Mouse (Mus musculus) urinary bladder, adult 18-20 months (tissue): ENCODE results near the gene Csde1.
A peak's percentile ranks its signal among the peaks of the same experiment; 100 is the strongest.

Source experiments
- DNase-seq, 2 experiments: peaks; one replicate each; pipeline ENCODE4 v3.0.0; 2022; ENCODE audit warnings: low spot score in 2 of 2, mixed read lengths in 2 of 2

Csde1 gene

DNA sequence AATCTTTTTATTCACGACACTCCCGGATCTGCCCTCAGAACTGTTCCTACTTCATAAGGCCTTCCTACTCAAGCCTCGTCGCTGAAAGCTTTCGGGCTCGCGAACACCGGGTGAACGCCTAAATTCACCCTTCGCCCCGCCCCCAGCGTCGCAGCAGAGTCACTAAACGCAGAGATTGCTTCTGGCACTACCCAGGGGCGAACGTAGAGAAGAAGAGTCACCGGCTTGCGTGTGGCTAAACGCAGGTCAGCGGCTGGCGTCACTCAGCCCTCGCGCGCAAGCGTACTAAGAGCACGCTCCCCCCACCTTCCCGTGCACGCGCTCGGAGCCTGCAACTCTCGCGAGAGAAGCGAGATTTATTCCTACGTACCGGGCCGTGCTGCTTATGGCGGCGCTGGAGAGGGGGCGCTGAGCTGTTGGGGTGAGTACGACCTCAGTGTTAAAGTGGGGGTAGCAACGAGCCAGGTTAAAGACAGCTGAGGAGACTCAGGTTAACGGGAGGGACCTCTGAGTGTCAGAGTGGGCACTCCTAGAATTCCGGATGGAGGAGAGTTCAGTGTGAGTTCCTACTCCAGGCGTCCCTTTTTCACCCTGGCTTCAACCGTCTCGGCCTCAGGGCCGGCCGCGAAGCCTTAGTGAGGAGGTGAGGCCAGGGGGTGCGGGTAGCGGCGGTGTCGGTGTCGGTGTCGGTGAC is at the start of gene Csde1:
Gene Csde1 (plus strand): TSS at position 178 of the 694 bp plus-strand sequence.
- DNase-seq: peak; percentile 92 to 95

DNA sequence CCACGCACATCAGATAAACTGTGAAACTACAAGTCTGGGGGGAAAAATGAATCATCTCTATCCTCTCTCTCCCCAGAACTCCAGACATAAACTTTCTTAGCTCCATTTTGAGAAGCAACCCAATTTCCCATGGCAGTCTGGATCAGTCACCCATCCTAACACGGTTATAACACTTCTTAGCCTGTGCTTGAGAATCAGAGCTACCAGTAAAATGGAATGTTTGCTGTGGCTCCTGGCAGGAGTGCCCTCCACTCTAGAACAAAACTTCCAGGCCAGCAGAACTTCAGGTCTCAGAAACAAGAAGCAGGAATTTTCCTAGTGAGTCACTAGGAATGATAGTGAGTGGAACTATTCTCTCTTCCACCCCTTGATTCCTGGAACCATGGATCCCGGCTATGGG is 49.7 kb upstream of the Csde1 start:
- no peak for DNase-seq

DNA sequence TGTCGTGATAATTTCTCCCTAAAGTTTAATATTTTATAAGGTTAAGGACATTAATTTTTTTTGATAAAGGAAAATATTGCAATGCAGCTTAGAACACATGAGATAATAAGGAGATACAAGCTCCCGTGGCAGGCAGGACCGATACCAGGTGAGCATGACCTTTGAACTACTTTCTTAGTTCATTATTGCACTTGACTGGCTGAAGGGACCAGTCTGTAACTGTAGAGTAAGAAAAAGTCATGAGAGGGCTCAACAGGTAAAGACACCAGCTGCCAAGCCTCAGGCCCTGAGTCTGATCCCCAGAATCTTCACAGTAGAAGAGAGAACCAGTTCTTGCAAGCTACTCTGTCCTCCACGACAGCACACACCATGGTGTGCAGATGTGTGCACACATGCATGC is 43.3 kb upstream of the Csde1 start:
- DNase-seq: no peak

DNA sequence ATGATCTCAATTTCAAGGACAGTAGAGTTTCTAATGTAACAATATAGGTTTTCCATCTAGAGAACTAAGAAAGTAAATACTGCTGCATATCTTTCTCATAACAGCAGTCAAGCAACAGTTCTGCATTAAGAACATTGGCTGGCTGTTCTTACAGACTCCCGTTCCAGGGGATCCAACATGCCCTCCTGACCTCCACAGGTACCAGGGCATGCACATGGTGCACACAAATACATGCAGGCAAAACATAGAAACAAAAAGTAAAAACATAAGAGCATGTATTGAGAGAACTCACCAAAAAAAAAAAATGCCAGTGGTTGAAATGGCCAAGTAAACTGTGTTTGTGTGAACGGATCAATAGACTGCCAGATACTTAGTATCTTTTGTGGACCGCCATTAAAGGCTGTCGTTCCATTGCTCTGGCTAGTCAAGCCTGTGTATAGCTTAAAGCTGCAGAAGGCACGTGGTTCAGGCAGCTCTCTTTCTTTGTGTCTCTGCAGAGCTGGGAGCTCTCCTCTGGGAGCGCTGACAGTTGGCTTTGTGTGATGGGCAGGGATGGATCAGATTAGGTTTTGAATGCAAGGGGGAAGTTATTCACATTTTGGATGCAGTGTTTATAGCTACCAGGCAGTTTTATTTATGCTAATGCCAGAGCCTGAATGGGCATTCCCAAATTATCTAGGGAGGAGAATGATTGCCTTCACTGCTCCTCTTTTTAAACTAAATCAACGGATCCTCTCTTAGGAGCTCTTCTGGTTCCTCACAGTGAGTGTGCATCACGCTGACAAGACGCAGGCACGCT is 40.5 kb upstream of the Csde1 start:
- no peak for DNase-seq

DNA sequence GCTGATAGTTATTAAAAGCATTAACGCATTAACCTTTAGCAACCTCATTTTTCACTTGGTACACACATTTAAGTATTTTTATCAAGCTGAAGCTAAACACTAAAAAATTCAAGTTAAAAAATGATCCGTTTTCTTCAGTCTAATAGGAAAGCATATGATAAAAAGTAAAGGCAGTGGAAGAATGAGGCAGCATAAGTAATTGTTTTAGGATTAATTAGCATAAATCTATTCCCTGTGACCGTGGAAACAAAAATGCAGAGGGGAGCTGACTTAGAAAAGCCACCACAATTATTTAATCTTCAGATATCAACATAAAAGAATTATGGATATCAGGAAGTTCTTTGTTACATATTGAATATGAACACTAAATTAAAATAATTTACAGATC is 39.9 kb upstream of the Csde1 start:
- DNase-seq: no peak

DNA sequence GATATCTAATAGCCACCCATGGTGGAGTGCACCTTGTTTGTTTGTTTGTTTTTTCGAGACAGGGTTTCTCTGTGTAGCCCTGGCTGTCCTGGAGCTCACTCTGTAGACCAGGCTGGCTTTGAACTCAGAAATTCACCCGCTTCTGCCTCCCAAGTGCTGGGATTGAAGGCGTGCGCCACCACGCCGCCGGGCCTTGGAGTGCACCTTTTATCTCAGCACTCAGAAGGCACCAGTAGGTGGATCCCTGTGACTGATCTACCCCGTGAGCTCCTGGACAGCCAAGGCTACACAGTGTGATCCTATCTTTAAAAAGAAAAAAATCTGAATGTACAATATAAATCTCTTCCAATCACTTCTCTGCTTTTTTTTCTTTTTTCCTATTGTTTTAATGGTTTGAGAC is 29.2 kb upstream of the Csde1 start:
- DNase-seq: no peak

DNA sequence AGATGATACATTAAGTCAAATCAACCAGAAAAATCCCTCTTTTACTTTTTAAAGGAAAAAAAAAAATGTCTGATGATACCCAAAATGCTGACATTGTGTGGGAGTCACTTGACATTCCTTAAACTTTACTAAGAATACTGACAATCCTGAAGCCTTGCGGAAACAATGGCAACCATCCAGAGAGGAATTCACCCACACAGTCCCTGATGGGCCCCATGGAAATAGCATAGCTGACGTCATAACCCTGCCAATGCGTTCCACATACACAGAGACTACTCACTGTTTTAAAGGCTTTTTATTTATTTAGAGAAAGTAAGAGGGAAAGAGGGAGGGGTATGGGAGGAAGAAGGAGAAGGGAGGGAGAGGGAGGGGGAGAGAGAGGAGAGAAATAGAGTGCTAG is 27.3 kb upstream of the Csde1 start:
- DNase-seq: no peak

DNA sequence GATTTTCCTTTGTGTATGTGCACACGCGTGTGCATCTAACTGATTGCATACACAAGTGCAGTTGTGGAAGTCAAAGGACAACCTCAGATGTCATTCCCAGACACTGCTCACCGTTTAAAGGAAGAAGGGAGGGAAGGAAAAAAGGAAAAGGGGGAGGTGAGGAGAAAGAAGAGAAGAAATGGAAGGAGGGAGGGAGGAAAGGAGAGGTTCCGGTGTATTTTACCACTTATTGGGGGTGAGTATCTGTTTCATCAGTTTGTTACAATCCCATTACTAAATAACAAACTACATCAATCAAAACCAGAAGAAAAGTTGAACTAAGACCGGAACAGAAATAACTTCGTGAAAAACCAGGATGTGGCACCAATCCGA is 25.0 kb upstream of the Csde1 start:
- no peak for DNase-seq

DNA sequence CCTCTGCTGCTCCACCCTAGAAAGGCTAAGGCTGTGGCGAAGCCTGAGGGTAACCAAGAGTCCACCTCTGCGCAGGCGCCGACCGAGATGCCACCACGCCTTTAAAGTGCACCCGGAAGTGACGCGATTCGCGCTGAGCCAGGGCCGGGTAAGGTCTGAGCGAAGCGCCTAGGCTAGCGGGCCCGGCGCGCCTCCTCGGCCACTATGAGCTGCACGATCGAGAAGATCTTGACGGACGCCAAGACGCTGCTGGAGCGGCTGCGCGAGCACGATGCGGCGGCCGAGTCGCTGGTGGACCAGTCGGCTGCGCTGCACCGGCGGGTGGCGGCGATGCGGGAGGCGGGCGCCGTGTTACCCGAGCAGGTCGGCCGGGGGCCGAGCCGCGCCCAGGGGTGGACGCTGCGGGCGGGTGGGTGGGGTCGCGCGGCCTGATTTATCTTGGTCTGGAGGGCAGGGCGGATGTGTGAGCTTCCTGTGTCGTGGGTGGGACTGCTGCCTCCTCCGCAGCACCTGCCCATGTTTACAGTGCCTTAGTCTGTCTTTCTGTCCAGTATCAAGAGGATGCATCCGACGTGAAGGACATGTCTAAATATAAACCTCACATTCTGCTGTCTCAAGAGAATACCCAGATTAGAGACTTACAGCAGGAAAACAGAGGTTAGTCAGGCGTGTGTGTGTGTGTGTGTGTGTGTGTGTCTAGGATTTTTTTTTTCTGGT is 24.5 kb upstream of the Csde1 start, which contains the start of gene Sike1:
Gene Sike1 (plus strand): TSS at position 104 of the 717 bp plus-strand sequence.
- DNase-seq: peak; percentile 92 to 93

DNA sequence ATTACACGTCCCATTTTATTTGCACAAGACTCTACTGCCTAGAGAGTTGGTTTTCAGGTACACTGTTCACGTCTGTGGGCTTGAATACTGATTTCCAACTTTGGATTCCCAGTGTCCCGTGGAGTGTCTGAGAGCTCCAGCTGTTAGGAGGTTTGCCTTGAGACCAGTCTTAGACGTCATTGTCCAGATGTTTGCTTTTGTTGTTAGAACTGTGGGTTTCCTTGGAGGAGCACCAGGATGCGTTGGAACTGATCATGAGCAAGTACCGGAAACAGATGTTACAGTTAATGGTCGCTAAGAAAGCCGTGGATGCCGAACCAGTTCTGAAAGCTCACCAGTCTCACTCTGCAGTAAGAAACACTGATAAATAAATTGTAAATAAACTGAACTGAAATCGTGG is 23.2 kb upstream of the Csde1 start:
- no peak for DNase-seq

DNA sequence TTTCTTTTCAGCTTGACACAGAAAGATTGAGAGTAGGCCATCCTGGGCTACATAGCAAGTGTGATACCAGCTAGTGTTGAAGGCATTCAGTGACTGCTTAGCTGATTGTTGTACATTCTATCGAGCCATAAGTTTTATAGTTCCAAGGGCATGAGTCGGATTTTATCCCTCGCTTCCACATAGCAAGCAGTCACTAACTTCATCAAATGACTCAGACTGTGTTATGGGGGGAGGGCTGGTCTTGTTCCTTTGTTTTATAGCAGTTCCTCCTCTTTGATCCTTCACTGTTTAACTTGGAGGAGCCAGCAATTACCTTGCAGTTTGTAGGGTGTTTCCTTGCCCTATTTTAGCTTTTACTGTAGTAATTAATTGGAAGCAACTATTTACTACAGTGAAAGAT is 22.6 kb upstream of the Csde1 start:
- DNase-seq: no peak

DNA sequence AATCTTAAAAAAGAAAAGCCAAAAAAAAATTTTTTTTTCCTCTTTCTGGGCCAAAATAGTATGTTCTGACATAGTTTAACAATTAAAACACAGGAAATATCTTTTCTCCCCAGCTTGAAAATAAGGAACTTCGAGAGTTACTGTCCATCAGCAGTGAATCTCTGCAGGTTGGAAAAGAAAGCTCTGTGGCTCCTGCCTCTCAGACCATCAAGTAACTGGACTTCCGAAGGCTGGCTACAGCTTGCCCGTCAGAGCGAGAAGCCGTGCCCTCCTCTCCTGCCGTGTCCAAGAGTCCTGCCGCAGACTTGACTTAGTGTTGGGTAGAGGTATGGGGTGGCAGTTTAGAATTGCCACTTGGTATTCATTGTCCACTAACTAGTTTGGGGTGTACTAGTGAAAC is 18.6 kb upstream of the Csde1 start:
- DNase-seq: no peak

DNA sequence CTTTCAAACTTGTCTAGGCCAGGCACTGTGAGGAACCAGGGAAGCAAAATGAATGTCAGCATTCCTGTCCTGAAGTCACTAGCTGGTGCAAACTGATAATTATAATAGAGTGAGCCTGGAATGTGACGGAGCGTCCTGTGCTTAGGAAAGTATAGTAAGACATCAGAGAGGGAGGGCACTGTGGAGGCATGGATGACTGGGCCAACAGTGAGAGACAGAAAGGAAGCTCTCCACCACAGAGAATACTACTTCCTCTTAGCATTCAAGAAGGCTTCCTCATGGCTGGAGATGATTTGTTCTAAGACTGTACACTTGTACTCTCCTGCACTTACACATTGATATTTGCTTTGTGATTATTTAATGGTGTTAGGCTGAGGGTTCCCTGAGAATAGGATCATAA is 2.9 kb upstream of the Csde1 start:
- no peak for DNase-seq

DNA sequence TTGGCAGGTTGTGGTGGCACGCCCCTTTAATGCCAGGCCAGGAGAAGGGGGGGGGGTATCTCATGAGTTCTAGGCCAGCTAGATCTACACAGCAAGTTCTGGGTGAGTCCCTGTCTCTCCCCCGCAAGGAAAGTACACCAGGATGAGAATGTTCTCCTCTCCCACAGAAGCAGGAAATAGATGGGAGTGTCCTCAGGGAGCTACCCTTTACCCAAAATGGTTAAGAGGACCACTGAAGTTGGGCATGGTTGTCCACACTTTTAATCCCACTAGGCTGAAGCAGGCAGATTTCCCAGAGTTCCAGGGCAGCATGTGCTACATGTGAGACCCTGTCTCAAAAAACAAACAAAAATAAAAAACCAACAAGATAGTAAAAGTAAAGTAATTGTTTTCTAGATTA is 764 bp upstream of the Csde1 start:
- DNase-seq: no peak

DNA sequence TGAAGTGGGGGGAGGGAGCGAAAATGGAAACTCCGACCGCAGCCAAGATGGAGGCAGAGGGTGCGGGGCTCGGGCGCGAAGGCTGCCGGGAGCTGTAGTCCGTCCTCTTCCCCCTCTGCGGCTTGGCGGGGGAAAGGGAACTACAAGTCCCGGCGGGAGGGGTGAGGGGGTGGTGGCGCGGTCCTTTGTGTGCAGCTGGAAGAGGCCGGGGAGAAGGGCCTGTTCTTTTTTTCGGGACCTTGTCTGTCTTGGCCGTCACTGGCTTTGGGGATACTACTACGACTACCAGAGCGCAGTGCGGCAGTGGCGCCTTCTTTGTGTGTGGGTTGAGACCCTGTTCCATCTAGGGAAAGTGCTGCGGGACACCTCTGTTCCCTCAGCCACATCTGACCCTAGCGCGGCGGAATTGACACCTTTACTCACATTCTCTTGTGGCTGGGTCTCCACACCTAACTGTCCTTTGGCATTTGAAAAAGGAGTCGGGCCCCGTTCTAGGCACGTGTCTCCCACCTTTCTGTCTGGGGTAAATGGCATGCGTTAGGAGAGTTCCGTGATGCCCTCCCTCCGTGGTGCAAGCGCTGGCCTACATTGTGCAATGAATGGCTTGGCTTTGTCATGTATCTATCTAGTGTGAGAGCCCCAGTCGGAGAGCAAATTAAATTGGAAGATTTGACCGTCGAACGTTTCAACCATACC is 865 bp downstream of the Csde1 start:
- DNase-seq: peak; percentile 82

DNA sequence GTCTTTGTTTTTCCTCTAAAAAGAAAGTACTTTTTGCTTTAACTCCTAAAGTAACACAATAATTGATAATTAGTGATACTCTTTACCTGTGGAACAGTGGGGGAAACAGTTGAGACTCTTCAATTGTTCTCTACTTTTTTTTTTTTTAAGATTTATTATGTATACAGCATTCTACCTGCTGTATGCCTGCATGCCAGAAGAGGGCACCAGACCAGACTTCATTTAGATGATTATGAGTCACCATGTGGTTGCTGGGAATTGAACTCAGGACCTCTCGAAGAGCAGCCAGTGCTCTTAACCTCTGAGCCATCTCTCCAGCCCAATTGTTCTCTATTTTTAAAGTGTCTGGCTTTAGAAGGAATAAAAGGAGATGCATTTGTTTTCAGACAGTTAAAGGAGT is 5.9 kb downstream of the Csde1 start:
- DNase-seq: no peak

DNA sequence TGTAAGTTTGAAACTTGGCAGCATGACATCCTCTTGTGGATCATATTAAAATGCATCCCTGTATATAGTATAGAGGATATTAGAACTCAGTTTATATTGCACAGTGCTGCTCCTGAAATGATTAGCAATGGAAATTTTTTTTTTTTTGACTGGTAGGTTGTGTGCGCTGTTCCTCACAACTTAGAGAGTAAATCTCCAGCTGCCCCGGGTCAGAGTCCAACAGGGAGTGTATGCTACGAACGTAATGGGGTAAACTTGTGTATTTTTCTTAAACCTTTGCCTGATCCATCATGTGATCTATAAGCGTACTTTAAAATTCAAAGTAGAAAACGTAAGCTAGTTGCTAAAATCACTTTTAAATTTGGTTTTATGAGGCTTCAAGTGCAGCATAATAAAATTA is 20.1 kb downstream of the Csde1 start:
- DNase-seq: no peak

DNA sequence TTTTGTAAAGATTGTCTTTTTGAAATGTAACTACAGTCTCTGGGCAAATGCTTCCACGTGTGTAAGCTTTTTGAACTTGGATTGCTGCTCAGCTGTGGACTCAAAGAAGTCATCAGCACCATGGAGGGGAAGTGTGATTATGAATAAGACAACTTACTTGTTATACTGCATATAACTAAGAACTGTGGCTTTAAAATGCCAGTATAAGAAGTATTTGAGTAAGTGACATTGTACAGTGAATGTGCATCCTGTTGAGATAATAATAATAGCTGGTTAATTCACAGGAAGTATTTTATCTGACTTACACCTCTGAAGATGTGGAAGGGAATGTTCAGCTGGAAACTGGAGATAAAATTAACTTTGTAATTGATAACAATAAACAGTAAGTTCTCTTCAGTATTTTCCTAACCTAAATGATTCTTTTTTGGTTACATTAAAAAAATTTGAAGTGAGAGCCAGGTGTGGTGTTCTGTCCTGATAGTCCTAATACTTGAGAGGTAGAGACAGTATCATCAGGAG is 20.7 kb downstream of the Csde1 start:
- no peak for DNase-seq

DNA sequence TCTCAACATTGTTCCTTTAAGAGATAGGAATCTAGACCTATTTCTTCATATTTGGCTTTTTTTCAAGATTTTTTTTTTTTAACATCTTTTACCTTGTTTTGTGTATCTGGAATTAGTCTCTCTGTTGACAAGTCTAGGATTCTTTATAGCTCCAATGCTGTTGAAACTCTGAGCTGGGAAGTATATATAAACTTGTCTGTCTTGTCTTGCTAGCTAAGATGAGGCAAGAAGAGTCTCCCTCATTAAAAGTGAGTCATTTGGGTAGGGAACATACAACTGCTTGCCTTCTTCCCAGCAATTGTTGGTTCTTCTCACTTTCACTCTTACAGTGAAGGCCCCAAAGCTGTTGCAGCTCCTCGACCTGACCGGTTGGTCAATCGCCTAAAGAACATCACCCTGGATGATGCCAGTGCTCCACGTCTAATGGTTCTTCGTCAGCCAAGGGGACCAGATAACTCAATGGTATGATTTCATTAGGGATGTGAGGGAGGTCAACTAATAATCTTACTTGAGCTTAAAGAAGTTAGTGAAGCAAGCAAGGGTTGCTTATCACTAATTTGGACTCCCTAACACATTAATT is 35.9 kb downstream of the Csde1 start:
- DNase-seq: no peak

DNA sequence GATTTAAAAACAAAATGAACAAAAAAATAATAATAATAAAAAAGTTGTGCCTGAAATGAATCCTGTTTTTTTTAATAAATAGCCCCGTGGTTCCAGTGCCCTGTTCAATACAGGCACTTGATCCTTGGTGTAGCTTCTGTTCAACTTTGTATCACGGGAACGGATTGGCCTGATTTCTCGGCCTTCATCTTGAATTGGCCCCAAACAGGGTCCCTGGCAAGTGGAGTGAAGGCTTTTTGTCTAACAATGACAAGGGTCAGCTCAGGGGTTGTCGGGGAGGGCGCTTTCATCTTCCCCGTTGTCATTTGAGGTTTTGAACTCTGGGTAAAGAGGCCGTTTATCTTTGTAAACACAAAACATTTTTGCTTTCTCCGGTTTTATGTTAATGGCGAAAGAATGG is 37.5 kb downstream of the Csde1 start:
- DNase-seq: peak in 1 of 2 experiments; percentile 18
